Mouse (Mus musculus): ENCODE measurements around the gene Zfp872. TPM values are rescaled to one million over a fixed set of nuclear protein-coding genes. Genes with fewer than 3 reads are reported as not detected.

The Zfp872 gene
- total and polyA plus RNA-seq, 2 experiments from 2014 or later = 0.26 to 0.33 TPM

DNA sequence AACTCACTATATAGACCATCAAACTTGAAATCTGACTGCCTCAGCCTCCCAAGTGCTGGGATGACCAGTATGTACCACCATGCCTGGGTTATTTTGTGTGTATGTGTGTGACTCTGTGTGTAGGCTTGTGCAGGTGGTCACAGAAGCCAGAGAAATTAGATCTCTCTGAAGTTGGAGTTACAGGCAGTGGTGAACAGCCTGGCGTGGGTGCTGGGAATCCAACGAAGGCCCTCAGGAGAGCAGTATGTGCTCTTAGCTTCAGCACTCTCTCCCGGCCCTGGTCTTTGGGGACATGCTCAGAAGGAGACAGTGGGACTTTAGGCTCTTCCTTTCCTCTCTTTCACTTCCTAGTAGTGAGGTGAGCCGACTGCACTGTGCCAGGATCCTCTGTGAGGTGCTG lies 15.6 kb upstream of the Zfp872 start:
- Histone ChIP-seq H3K4me1 (ENCODE audit: insufficient read depth, low read length) (no peaks in the 10 kb centered on the region), H3K36me3 (ENCODE audit: insufficient read depth, low read length) (no peaks in the 10 kb centered on the region), H3K4me3 (ENCODE audit: low read length) (no peak overlapping the region), H3K9ac (replicated peaks; ENCODE audit: low read length) (no peak overlapping the region), H3K4me2 (ENCODE audit: low read depth, low read length) (no peak overlapping the region), H3K27ac (no peak overlapping the region), H3K9me3 (ENCODE audit: low read length) (no peaks in the 10 kb centered on the region), H3K27me3 (ENCODE audit: insufficient read depth, low read length) (no peaks in the 10 kb centered on the region)
- no peak for DNase-seq (ENCODE audit: low spot score)
- TF ChIP-seq CTCF (IDR thresholded peaks at IDR 0.05; ENCODE audit: low read depth) = no peak
- ATAC-seq = no peak
- 86% methylated on average over 4 of the region's 4 CpGs for WGBS

DNA sequence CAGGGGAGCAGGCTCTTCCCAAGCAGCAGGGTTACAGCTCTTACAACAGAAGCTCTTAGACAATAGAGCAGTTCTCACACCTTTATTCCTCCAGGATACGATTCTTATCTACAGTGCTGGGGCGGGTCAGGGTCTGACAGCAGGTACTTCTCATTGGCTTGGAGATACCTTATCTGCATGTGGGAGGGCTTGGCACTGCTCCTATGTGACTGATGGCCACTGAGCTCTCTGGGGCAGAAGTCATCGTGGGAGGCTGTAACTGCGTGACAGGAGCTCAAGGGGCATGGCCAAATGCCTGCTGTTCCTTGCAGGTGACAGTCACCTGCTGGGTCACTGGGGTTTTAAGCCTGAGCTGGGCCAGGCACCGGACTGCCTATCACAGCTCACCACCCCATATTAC lies 8.5 kb downstream of the Zfp872 start:
- no peaks in the 10 kb centered on the region for H3K36me3 ChIP-seq (ENCODE audit: insufficient read depth, low read length)
- H3K9ac ChIP-seq (replicated peaks; ENCODE audit: low read length) = no peak overlapping the region
- H3K27me3 ChIP-seq (ENCODE audit: insufficient read depth, low read length) = no peaks in the 10 kb centered on the region
- H3K4me3 ChIP-seq (ENCODE audit: low read length) = no peak overlapping the region
- no peak for ATAC-seq
- 40% methylated on average over 5 of the region's 5 CpGs for WGBS
- no peak for TF ChIP-seq CTCF (IDR thresholded peaks at IDR 0.05; ENCODE audit: low read depth)
- H3K9me3 ChIP-seq (ENCODE audit: low read length) = peaks cover 20% of the 10 kb centered on the region
- H3K4me1 ChIP-seq (ENCODE audit: insufficient read depth, low read length) = no peaks in the 10 kb centered on the region
- no peak for DNase-seq (ENCODE audit: low spot score)
- H3K27ac ChIP-seq = no peak overlapping the region
- no peak overlapping the region for H3K4me2 ChIP-seq (ENCODE audit: low read depth, low read length)

- no peaks in the 10 kb centered on the region for H3K9me3 ChIP-seq (ENCODE audit: low read length)
- H3K4me3 ChIP-seq (ENCODE audit: low read length) = no peak overlapping the region
- no peaks in the 10 kb centered on the region for H3K36me3 ChIP-seq (ENCODE audit: insufficient read depth, low read length)
- 73% methylated on average over 2 of the region's 2 CpGs for WGBS
- no peak overlapping the region for H3K27ac ChIP-seq
- H3K4me2 ChIP-seq (ENCODE audit: low read depth, low read length) = no peak overlapping the region
- no peaks in the 10 kb centered on the region for H3K4me1 ChIP-seq (ENCODE audit: insufficient read depth, low read length)
- TF ChIP-seq CTCF (IDR thresholded peaks at IDR 0.05; ENCODE audit: low read depth) = no peak
- H3K27me3 ChIP-seq (ENCODE audit: insufficient read depth, low read length) = no peaks in the 10 kb centered on the region
- no peak for ATAC-seq
- H3K9ac ChIP-seq (replicated peaks; ENCODE audit: low read length) = no peak overlapping the region
- no peak for DNase-seq (ENCODE audit: low spot score)
Measured at GRCm38 (mm10) chr9:22213785-22214194, 25.9 kb downstream of the Zfp872 start.

- Histone ChIP-seq H3K27me3 (ENCODE audit: insufficient read depth, low read length) (no peaks in the 10 kb centered on the region), H3K4me1 (ENCODE audit: insufficient read depth, low read length) (no peaks in the 10 kb centered on the region), H3K9ac (replicated peaks; ENCODE audit: low read length) (no peak overlapping the region), H3K27ac (no peak overlapping the region), H3K36me3 (ENCODE audit: insufficient read depth, low read length) (no peaks in the 10 kb centered on the region), H3K4me2 (ENCODE audit: low read depth, low read length) (no peak overlapping the region), H3K4me3 (ENCODE audit: low read length) (no peak overlapping the region), H3K9me3 (ENCODE audit: low read length) (no peaks in the 10 kb centered on the region)
- WGBS = 86% methylated on average over 2 of the region's 2 CpGs
- ATAC-seq (no peak), DNase-seq (ENCODE audit: low spot score) (no peak)
- no peak for TF ChIP-seq CTCF (IDR thresholded peaks at IDR 0.05; ENCODE audit: low read depth)
Measured at GRCm38 (mm10) chr9:22214549-22214948, 26.7 kb downstream of the Zfp872 start.

DNA sequence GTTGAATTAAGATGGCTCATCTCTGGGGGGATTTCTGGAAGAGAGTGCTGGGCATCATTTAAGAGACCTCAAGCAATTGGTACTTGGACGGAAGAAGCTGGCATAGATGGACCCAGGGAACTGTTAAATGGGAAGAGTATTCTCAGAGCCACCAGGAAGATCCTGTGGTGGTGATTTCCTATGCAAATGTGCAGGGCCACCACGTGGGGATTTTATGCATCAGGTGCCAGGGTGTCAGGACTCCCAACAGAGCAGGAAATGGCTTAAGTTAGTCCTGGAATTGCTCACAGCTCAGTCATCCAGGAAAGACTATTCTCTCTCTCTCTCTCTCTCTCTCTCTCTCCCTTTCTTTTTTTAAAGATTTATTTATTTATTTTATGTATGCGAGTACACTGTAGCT lies 28.8 kb downstream of the Zfp872 start:
- Histone ChIP-seq H3K4me3 (ENCODE audit: low read length) (no peak overlapping the region), H3K27ac (no peak overlapping the region), H3K36me3 (ENCODE audit: insufficient read depth, low read length) (no peaks in the 10 kb centered on the region), H3K9ac (replicated peaks; ENCODE audit: low read length) (no peak overlapping the region), H3K27me3 (ENCODE audit: insufficient read depth, low read length) (no peaks in the 10 kb centered on the region), H3K4me2 (ENCODE audit: low read depth, low read length) (no peak overlapping the region), H3K9me3 (ENCODE audit: low read length) (no peaks in the 10 kb centered on the region), H3K4me1 (ENCODE audit: insufficient read depth, low read length) (no peaks in the 10 kb centered on the region)
- no peak for TF ChIP-seq CTCF (IDR thresholded peaks at IDR 0.05; ENCODE audit: low read depth)
- no peak for ATAC-seq
- DNase-seq (ENCODE audit: low spot score) = no peak
- 59% methylated on average over 3 of the region's 3 CpGs for WGBS

DNA sequence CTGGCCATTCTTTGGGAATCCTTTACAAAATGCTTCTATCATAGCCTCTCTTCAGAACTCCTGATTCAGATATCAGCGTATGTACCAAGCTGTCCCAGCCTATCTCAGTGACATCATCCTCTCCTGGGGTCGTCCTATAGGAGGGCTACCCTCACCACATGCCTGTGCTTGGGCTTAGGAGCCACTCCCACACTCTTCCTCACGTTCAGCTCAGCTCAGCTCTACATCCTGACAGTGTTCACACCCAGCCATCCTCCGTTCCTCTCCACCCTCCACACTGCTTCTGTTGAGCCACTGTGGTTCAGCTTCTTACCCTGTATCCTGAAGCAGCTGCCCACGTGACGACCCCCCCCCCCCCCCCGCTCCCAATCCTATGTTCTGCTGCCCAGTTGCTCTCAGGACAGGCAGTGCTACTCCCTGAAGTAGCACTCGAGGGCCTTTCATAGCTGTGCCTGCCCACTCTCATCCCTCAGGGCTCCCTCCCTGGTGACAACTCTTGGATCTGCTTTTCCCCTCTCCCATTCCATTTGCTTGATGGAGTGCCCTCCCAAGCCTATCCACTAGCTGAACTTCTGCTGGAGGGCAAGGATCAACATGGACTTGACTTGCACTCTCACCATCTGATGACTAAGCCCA lies 30.1 kb downstream of the Zfp872 start:
- WGBS = 49% methylated on average over 7 of the region's 8 CpGs
- Histone ChIP-seq H3K9ac (replicated peaks; ENCODE audit: low read length) (no peak overlapping the region), H3K9me3 (ENCODE audit: low read length) (no peaks in the 10 kb centered on the region), H3K36me3 (ENCODE audit: insufficient read depth, low read length) (no peaks in the 10 kb centered on the region), H3K4me3 (ENCODE audit: low read length) (no peak overlapping the region), H3K4me1 (ENCODE audit: insufficient read depth, low read length) (no peaks in the 10 kb centered on the region), H3K27me3 (ENCODE audit: insufficient read depth, low read length) (no peaks in the 10 kb centered on the region), H3K27ac (no peak overlapping the region), H3K4me2 (ENCODE audit: low read depth, low read length) (no peak overlapping the region)
- no peak for TF ChIP-seq CTCF (IDR thresholded peaks at IDR 0.05; ENCODE audit: low read depth)
- DNase-seq (ENCODE audit: low spot score) = no peak
- ATAC-seq = no peak

GRCm38 (mm10) chr9:22224066-22224465 lies 36.2 kb downstream of the Zfp872 start:
- Histone ChIP-seq H3K9ac (replicated peaks; ENCODE audit: low read length) (no peak overlapping the region), H3K4me2 (ENCODE audit: low read depth, low read length) (no peak overlapping the region), H3K36me3 (ENCODE audit: insufficient read depth, low read length) (no peaks in the 10 kb centered on the region), H3K27me3 (ENCODE audit: insufficient read depth, low read length) (no peaks in the 10 kb centered on the region), H3K9me3 (ENCODE audit: low read length) (no peaks in the 10 kb centered on the region), H3K4me3 (ENCODE audit: low read length) (no peak overlapping the region), H3K27ac (no peak overlapping the region), H3K4me1 (ENCODE audit: insufficient read depth, low read length) (no peaks in the 10 kb centered on the region)
- no peak for TF ChIP-seq CTCF (IDR thresholded peaks at IDR 0.05; ENCODE audit: low read depth)
- 93% methylated on average over 4 of the region's 4 CpGs for WGBS
- DNase-seq (ENCODE audit: low spot score) = no peak
- no peak for ATAC-seq

All from hindbrain, postnatal 0 days (tissue).